Mouse (Mus musculus): ENCODE results near the gene Prpf8.

DNA sequence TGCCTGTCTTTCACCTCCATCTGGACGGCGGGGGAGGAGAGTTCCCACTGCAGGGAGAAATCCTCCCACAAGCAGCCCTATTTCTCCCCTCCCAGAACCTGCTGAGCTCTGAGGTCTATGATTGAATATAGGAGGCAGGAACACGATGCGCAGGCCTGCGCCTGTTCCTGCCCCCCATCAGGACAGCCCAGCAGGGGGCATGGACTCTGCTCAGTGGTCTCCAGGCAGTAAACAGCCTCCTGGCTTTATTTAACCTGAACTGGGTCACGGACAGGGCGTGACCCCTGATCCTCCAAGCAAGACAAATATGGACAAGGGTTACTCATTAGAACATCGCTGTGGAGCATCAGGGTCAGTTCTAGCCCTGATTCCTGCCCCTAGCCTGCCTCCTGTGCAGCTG is 42.9 kb upstream of the Prpf8 start:
- TF ChIP-seq CTCF (conservative IDR thresholded peaks at IDR 0.05; ENCODE audit: low read length): no peak
- no peak for TF ChIP-seq POU5F1 (IDR thresholded peaks at IDR 0.05; ENCODE audit: borderline replicate concordance, low read length)

All from E14TG2a.4 (cell line).